Mouse (Mus musculus) testis, adult 2 months (tissue): ENCODE data around the gene Susd6. TPM values are rescaled to one million over a fixed set of nuclear protein-coding genes. Genes with fewer than 3 reads are reported as not detected.
A peak's percentile ranks its signal among the peaks of the same experiment; 100 is the strongest.

Experiments
- H3K27ac ChIP-seq: fragments of 200-500 bp; 2 replicates; pipeline ENCODE4 v1.5.1; 2012; ENCODE audit warnings: low read depth, low read length; ENCODE audit not compliant: control insufficient read depth, insufficient read depth
- H3K27me3 ChIP-seq: fragments of 200-500 bp; 2 replicates; pipeline ENCODE4 v1.6.1; 2012; ENCODE audit warnings: mild to moderate bottlenecking, low read length, moderate library complexity; ENCODE audit not compliant: control insufficient read depth, insufficient read depth
- H3K36me3 ChIP-seq: fragments of 200-500 bp; 2 replicates; pipeline ENCODE4 v1.6.1; 2012; ENCODE audit warnings: mild to moderate bottlenecking, low read length; ENCODE audit not compliant: control insufficient read depth, insufficient read depth
- H3K4me1 ChIP-seq: fragments of 200-500 bp; 2 replicates; pipeline ENCODE4 v1.6.1; 2012; ENCODE audit warnings: low read length; ENCODE audit not compliant: control insufficient read depth, insufficient read depth
- H3K4me3 ChIP-seq: fragments of 200-500 bp; 2 replicates; pipeline ENCODE4 v1.5.1; 2012; ENCODE audit warnings: low read depth, mild to moderate bottlenecking, low read length, moderate library complexity, mixed read lengths; ENCODE audit not compliant: control insufficient read depth
- CTCF ChIP-seq: fragments of 200-500 bp; IDR thresholded peaks from 2 replicates; pipeline ENCODE4 v1.5.1; 2012; ENCODE audit warnings: low read depth, mild to moderate bottlenecking, inconsistent platforms, low read length, moderate library complexity; ENCODE audit not compliant: control insufficient read depth, insufficient read depth, insufficient replicate concordance
- POLR2A ChIP-seq: fragments of 200-500 bp; IDR thresholded peaks from 2 replicates; pipeline ENCODE4 v1.6.1; 2012; ENCODE audit warnings: low read depth, mild to moderate bottlenecking, inconsistent platforms, low read length, moderate library complexity; ENCODE audit not compliant: control insufficient read depth
- polyA plus RNA-seq: library from polyadenylated mRNA; depleted of rRNA; stranded (reverse); fragments of >200 nt; gene quantifications from 2 replicates; pipeline ENCODE4 v1.2.3, GENCODE M21; 2012

The Susd6 gene
- polyA plus RNA-seq, 1 experiment, result 46.0 TPM

DNA sequence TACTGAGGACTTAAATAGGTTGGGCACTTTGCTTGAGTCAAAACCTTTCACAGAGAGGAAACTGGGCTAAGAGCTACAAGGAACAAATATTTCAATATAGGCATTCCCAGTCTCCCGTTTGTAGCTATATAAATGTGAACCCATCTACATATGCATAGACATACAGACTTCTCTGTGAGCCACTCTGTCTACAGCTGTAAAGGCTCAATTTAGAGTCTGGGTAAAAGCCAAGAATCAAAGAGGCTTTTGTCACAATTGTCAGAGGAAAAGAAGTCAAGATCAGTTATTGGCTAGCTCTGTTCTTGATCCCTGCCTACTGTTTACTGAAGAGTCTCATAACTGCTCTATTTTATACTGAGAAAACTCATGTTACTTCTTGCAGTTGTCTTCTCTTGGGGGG, 36.1 kb downstream of the Susd6 start:
- no peaks in the 10 kb centered on the region; the same call in 1 of the 2 replicates for H3K4me1 ChIP-seq
- H3K36me3 ChIP-seq, result no peaks in the 10 kb centered on the region
- no peak overlapping the region for H3K4me3 ChIP-seq
- H3K27me3 ChIP-seq, result no peaks in the 10 kb centered on the region
- no peak for TF ChIP-seq CTCF
- no peak for TF ChIP-seq POLR2A
- no peak overlapping the region for H3K27ac ChIP-seq

DNA sequence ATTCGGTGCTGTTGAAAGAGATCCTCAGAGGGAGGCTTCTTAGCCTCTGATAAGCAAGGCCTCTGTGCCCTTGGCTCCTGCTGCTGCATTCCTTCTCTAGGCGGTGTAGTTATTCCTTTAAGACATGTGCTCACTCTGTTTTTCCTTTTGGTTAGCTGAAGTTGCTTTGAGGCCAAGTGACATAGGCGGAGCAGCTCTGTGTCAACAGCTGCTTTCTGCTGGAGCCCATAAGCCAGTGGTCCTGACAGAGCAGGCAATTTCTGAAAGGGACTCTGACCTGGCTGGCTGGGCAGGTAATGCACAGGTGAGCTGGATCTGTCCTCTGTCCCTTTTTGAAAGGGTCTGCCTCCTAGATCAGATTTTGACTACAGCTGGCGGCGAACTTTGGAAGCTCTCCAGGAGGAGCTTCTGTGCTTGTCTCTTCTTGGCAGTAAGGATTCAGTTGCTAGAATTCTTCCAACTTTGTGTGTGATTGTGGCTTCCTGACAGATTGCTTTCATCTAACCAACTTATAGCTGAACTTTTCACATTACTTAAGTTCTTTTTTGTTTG, 37.2 kb downstream of the Susd6 start:
- Histone ChIP-seq H3K27ac (peak overlapping the region; percentile 64; the same call in 1 of the 2 replicates), H3K4me3 (no peak overlapping the region), H3K27me3 (no peaks in the 10 kb centered on the region), H3K4me1 (no peaks in the 10 kb centered on the region; the same call in 1 of the 2 replicates), H3K36me3 (no peaks in the 10 kb centered on the region)
- TF ChIP-seq POLR2A, result no peak

DNA sequence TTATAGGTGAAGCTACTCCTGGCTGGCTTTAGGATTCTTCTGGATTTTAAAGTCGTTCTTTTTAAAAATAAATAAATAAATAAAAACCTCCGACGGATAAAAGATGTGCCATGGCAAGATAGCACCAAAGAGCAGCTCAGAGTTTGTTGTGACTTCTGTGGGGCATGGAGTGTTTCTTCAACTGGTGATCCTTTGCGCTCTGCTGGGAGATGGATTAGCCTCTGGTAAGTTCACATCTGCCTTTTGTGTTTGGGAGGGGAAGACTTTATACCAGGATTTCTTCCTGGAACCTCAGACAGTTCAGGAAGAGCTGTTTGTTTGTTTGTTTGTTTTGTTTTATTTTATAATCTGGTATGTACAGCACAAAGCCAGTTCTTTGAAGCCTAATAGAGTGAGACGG, 37.7 kb downstream of the Susd6 start:
- H3K4me3 ChIP-seq, result no peak overlapping the region
- H3K36me3 ChIP-seq, result no peaks in the 10 kb centered on the region
- H3K27me3 ChIP-seq, result no peaks in the 10 kb centered on the region
- H3K4me1 ChIP-seq, result no peaks in the 10 kb centered on the region; the same call in 1 of the 2 replicates
- no peak overlapping the region for H3K27ac ChIP-seq
- TF ChIP-seq POLR2A (no peak), CTCF (no peak)

DNA sequence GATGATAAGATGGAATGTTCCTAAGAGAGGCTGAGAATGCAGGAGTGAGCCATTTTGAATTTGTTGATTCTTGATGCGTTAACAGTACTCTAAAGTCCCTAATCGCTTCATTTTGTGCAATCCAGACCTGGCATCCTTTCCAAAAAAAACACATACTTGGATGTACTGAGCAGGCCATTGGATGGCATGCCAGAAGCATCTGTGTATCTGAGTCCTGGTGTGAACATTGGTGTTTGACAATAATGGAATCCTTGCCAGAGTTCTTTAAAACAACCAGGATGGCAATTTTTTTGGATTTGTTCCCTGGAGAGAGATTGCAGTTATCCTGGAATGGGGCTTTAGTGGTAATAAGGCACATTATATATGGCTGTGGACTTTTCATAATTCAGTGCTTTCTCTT, 38.6 kb downstream of the Susd6 start:
- Histone ChIP-seq H3K27me3 (no peaks in the 10 kb centered on the region), H3K27ac (no peak overlapping the region), H3K4me1 (no peaks in the 10 kb centered on the region; the same call in 1 of the 2 replicates), H3K36me3 (no peaks in the 10 kb centered on the region), H3K4me3 (no peak overlapping the region)
- TF ChIP-seq CTCF (no peak), POLR2A (no peak)

DNA sequence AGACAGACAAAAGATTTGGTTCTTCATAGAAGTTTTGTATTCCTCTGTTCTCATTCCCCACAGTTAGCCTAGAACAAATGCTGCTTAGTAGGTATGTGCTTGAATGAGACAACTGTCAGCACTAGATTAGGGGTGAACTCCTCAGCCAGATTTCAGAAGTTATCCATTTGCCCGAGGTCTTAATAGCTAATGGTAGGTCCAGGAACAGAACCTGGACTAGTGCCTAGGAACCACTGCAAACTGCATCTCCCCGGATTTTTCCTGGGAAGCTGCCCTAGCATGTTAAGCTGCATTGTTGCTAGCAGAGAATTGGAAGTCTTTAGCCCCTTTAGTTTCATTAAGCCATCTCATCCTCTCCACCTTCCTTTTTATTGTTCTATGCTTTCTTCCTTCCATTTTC, 39.9 kb downstream of the Susd6 start:
- Histone ChIP-seq H3K4me3 (no peak overlapping the region), H3K4me1 (no peaks in the 10 kb centered on the region; the same call in 1 of the 2 replicates), H3K36me3 (no peaks in the 10 kb centered on the region), H3K27me3 (no peaks in the 10 kb centered on the region), H3K27ac (no peak overlapping the region)
- TF ChIP-seq CTCF (no peak), POLR2A (no peak)

DNA sequence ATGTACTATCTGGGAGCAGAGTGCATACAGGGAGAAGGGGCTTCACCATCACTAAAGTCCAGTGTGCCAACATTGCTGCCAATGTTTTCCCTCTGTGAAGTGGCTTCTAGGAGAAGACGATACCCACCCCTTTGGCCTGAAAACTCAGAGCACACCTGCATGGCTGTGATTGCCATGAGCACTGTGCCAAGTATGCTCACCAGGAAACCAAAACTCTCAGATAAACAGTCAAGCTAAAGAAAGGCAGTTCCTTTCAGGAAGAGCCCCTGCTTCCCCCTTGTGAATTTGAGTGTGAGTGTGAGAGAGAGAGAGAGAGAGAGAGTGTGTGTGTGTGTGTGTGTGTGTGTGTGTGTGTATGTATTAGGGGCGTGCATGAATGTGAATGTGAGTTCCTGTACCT, 40.5 kb downstream of the Susd6 start:
- no peaks in the 10 kb centered on the region for H3K27me3 ChIP-seq
- H3K36me3 ChIP-seq, result no peaks in the 10 kb centered on the region
- no peak overlapping the region for H3K4me3 ChIP-seq
- no peaks in the 10 kb centered on the region; the same call in 1 of the 2 replicates for H3K4me1 ChIP-seq
- no peak overlapping the region for H3K27ac ChIP-seq
- TF ChIP-seq POLR2A (no peak), CTCF (no peak)

DNA sequence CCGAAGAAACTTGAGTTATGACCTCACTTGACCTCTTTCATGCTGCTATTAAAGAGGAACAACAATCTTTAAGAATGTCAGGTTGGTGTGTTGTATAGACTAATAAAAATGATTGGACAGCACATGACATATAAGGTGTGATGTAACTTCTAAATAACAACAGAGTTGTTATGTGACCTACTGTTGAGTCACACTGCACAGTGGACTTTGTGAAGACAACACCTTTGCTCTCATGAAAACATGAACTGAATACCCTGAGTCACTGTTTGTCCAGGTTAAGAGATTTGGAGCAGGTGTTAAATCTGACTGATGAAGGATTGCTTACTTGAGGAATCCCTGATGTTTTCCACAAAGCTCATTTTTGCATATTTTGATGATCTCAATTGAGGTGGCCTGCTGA, 42.0 kb downstream of the Susd6 start:
- Histone ChIP-seq H3K27me3 (no peaks in the 10 kb centered on the region), H3K27ac (no peak overlapping the region), H3K36me3 (no peaks in the 10 kb centered on the region), H3K4me1 (no peaks in the 10 kb centered on the region; the same call in 1 of the 2 replicates), H3K4me3 (no peak overlapping the region)
- no peak for TF ChIP-seq CTCF
- TF ChIP-seq POLR2A, result no peak

DNA sequence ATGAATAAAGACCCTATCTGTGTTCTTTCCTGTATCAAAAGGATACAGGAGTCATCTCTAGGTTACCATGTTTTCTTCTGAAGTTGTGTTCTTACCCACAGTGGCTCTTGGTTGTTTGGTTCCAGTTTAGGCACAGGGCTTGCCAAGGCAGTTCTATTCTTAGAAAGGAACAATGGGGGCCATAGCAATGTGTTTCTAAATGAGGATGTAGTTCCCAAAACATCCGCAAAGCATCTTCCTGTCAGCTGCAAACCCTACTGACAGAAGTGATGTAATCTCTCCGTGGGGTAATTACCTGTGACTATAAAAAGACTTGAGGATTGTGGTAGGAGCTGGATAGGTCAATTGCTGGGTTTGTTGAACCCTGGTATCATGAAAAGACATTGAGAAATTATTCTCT, 43.2 kb downstream of the Susd6 start:
- no peak overlapping the region for H3K27ac ChIP-seq
- no peak overlapping the region for H3K4me3 ChIP-seq
- no peak for TF ChIP-seq POLR2A
- no peak for TF ChIP-seq CTCF
- H3K27me3 ChIP-seq, result no peaks in the 10 kb centered on the region
- no peaks in the 10 kb centered on the region; the same call in 1 of the 2 replicates for H3K4me1 ChIP-seq
- no peaks in the 10 kb centered on the region for H3K36me3 ChIP-seq
